Comparison of ENCODE assay signal across 16 mouse cellular contexts in genomic region chr4:137342816-137343215, GRCm38 (mm10).
"Had no signal": no experiment of that assay in that cellular context is flagged by ENCODE, and none has a peak within 500 bp of the region (broad histone marks: within the 10 kb centered on the region; RNA-seq: fewer than 3 reads in every experiment).

No protein-coding gene starts in this region.

- H3K9me3 ChIP-seq: liver, embryonic 13.5 days; liver, embryonic 15.5 days; midbrain, embryonic 13.5 days; midbrain, embryonic 15.5 days; neural tube, embryonic 12.5 days had no signal

- H3K4me2 ChIP-seq: liver, embryonic 13.5 days; liver, embryonic 15.5 days; midbrain, embryonic 11.5 days; midbrain, embryonic 13.5 days; midbrain, embryonic 15.5 days; neural tube, embryonic 12.5 days had no signal

- H3K27me3 ChIP-seq: liver, embryonic 13.5 days; liver, embryonic 15.5 days; midbrain, embryonic 13.5 days; midbrain, embryonic 15.5 days; neural tube, embryonic 12.5 days had no signal

- DNase-seq: liver, embryonic 13.5 days; liver, postnatal 0 days; lung, adult 2 months; lung, postnatal 14 days; lung, postnatal 36 days; right cerebral cortex, postnatal 14 days; spleen, adult 18-20 months; thymus, adult 18-20 months; thymus, postnatal 14 days; thymus, postnatal 36 days had no signal

- H3K36me3 ChIP-seq: liver, embryonic 13.5 days; midbrain, embryonic 13.5 days; midbrain, embryonic 15.5 days had no signal

- H3K4me1 ChIP-seq: neural tube, embryonic 12.5 days had no signal

- ATAC-seq: liver, postnatal 0 days; midbrain, embryonic 13.5 days; midbrain, embryonic 15.5 days had no signal

- H3K27ac ChIP-seq: liver, embryonic 13.5 days; liver, embryonic 15.5 days; macrophage; midbrain, embryonic 13.5 days; midbrain, embryonic 15.5 days; neural tube, embryonic 12.5 days had no signal

- H3K4me3 ChIP-seq: liver, embryonic 13.5 days; liver, embryonic 15.5 days; midbrain, embryonic 13.5 days; midbrain, embryonic 15.5 days; neural tube, embryonic 12.5 days had no signal

- H3K9ac ChIP-seq: liver, embryonic 13.5 days; liver, embryonic 15.5 days; liver, postnatal 0 days; midbrain, embryonic 13.5 days; midbrain, embryonic 15.5 days; neural tube, embryonic 12.5 days had no signal
